Comparison of ENCODE assay signal across 9 mouse cellular contexts in the genomic region with DNA sequence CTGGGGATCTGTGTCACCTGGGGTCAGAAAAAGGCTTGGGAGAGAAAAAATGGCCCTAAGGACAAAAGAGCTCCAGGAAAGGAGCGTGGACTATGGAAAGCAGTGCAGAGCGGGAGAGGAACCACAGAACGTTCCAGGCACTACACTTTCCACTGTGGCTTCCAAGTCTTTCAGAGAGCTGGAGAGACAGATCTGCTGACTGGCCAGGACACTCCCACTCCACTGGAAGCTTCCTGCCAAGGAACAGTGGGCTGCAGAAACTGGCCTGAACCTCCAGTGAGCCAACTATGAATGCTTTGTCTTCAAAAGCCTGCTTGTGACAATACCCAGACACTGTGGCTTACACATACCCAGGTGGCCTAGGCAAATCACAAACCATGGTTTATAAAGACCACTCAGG.
DNase-seq lines count a peak whose midpoint lies in the region.
"Had no signal": no experiment of that assay in that cellular context is flagged by ENCODE, and none has a peak within 500 bp of the region (broad histone marks: within the 10 kb centered on the region; RNA-seq: fewer than 3 reads in every experiment).

No protein-coding gene starts in this region.

- no peaks in the 10 kb centered on the region for H3K9me3 ChIP-seq in heart, embryonic 10.5 days
- H3K9me3 ChIP-seq in midbrain, embryonic 10.5 days (replicated peaks): no peaks in the 10 kb centered on the region
- H3K9me3 ChIP-seq: embryonic facial prominence, embryonic 12.5 days had no signal

- H3K27ac ChIP-seq in heart, embryonic 10.5 days: no peak overlapping the region; the same call in 1 of the 2 replicates
- H3K27ac ChIP-seq in midbrain, embryonic 10.5 days (replicated peaks): no peak overlapping the region
- H3K27ac ChIP-seq: embryonic facial prominence, embryonic 12.5 days had no signal

- H3K27me3 ChIP-seq in heart, embryonic 10.5 days (ENCODE audit: insufficient read depth, poor library complexity, severe bottlenecking): no peaks in the 10 kb centered on the region
- H3K27me3 ChIP-seq in midbrain, embryonic 10.5 days (ENCODE audit: low read depth, poor library complexity, severe bottlenecking): no peaks in the 10 kb centered on the region
- H3K27me3 ChIP-seq: embryonic facial prominence, embryonic 12.5 days had no signal

- peak; percentile 98 for DNase-seq in heart, adult 11 months
- DNase-seq in heart, embryonic 10.5 days (ENCODE audit: low spot score): no peak
- peak; percentile 24 for DNase-seq in adrenal gland, postnatal 25 days
- peak; percentile 76 for DNase-seq in gastrocnemius, postnatal 25 days
- peak; percentile 62 for DNase-seq in layer of hippocampus, adult 9-11 months
- peak; percentile 34 for DNase-seq in ovary, postnatal 36 days (ENCODE audit: low spot score)
- no peak for DNase-seq in thymus, adult 18-20 months
- DNase-seq in midbrain, embryonic 10.5 days (ENCODE audit: low spot score): no peak

- H3K4me1 ChIP-seq in heart, embryonic 10.5 days: peaks cover 6% of the 10 kb centered on the region; the same call in 1 of the 2 replicates
- no peaks in the 10 kb centered on the region for H3K4me1 ChIP-seq in midbrain, embryonic 10.5 days
- H3K4me1 ChIP-seq: embryonic facial prominence, embryonic 12.5 days had no signal

- H3K4me3 ChIP-seq in heart, embryonic 10.5 days: no peak overlapping the region
- no peak overlapping the region for H3K4me3 ChIP-seq in midbrain, embryonic 10.5 days
- H3K4me3 ChIP-seq: embryonic facial prominence, embryonic 12.5 days had no signal

- peaks cover 8% of the 10 kb centered on the region; the same call in 1 of the 2 replicates for H3K36me3 ChIP-seq in heart, embryonic 10.5 days
- peaks cover 86% of the 10 kb centered on the region for H3K36me3 ChIP-seq in midbrain, embryonic 10.5 days

- whole genome bisulfite sequencing in heart, embryonic 10.5 days: 68% methylated on average over 3 of the region's 3 CpGs
- 90% methylated on average over 3 of the region's 3 CpGs for WGBS in midbrain, embryonic 10.5 days

Comparison
In these comparisons a context has a peak if more than half of its experiments do, and no peak if none do; other contexts are left out.
1. DNase-seq: peak in heart, adult 11 months (single experiment), adrenal gland, postnatal 25 days (single experiment), gastrocnemius, postnatal 25 days (single experiment), layer of hippocampus, adult 9-11 months (single experiment) and ovary, postnatal 36 days (single experiment); none in heart, embryonic 10.5 days (single experiment), thymus, adult 18-20 months (0 of 2) and midbrain, embryonic 10.5 days (single experiment).